Mouse (Mus musculus): ENCODE measurements around the gene Mrps6. TPM values are rescaled to one million over a fixed set of nuclear protein-coding genes. Genes with fewer than 3 reads are reported as not detected.

Gene Mrps6
- polyA plus RNA-seq, 1 experiment from 2014 or later: 72.9 TPM

GRCm38 (mm10) chr16:92036701-92037100 is 21.4 kb upstream of the Mrps6 start:
- no peak overlapping the region for H3K9ac ChIP-seq (ENCODE audit: low read length)
- H3K4me1 ChIP-seq (ENCODE audit: control insufficient read depth, insufficient read depth, low read length): peaks cover 6% of the 10 kb centered on the region; the same call in 1 of the 2 replicates
- H3K27ac ChIP-seq (ENCODE audit: low read length): no peak overlapping the region; the same call in 1 of the 2 replicates
- H3K27me3 ChIP-seq (ENCODE audit: control insufficient read depth, insufficient read depth, low read length): no peaks in the 10 kb centered on the region
- H3K36me3 ChIP-seq (ENCODE audit: control insufficient read depth, insufficient read depth, low read length): no peaks in the 10 kb centered on the region
- no peak overlapping the region for H3K4me2 ChIP-seq (ENCODE audit: low read depth, low read length)
- no peak for ATAC-seq (ENCODE audit: insufficient read depth, low FRiP score)
- no peak overlapping the region for H3K4me3 ChIP-seq (replicated peaks; ENCODE audit: low read length)
- WGBS: 66% methylated on average over 8 of the region's 8 CpGs
- no peaks in the 10 kb centered on the region for H3K9me3 ChIP-seq (replicated peaks; ENCODE audit: control insufficient read depth, low read length)

GRCm38 (mm10) chr16:92037891-92038607 is 20.0 kb upstream of the Mrps6 start:
- no peak for ATAC-seq (ENCODE audit: insufficient read depth, low FRiP score)
- Histone ChIP-seq H3K27me3 (ENCODE audit: control insufficient read depth, insufficient read depth, low read length) (no peaks in the 10 kb centered on the region), H3K27ac (ENCODE audit: low read length) (no peak overlapping the region), H3K4me2 (ENCODE audit: low read depth, low read length) (no peak overlapping the region), H3K9ac (ENCODE audit: low read length) (no peak overlapping the region), H3K36me3 (ENCODE audit: control insufficient read depth, insufficient read depth, low read length) (no peaks in the 10 kb centered on the region), H3K9me3 (replicated peaks; ENCODE audit: control insufficient read depth, low read length) (no peaks in the 10 kb centered on the region), H3K4me1 (ENCODE audit: control insufficient read depth, insufficient read depth, low read length) (peaks cover 6% of the 10 kb centered on the region; the same call in 1 of the 2 replicates), H3K4me3 (replicated peaks; ENCODE audit: low read length) (no peak overlapping the region)
- WGBS: 75% methylated on average over 21 of the region's 21 CpGs

DNA sequence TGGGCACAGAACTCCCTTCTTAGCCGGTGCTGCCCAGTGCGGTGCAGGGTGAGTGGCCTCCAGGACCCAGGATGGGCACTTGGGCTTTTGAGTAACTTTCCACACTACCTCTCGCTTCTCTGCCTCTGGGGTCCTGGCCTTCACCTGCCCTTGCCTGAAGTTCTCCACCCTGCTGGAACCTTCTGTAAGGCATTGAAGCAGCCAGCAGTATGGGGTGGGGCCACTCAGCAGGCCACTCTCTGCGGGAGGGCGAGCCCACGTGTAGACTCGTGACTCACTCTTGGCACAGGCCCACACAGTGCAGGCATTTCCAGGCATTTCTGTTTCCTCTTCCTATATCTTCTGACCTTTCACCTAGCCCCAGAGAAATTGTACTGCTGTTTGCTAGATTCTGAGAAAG is 18.6 kb upstream of the Mrps6 start:
- peak; percentile 64; the same call in 1 of the 2 replicates for ATAC-seq (ENCODE audit: insufficient read depth, low FRiP score)
- Histone ChIP-seq H3K27ac (ENCODE audit: low read length) (no peak overlapping the region), H3K9me3 (replicated peaks; ENCODE audit: control insufficient read depth, low read length) (no peaks in the 10 kb centered on the region), H3K4me3 (replicated peaks; ENCODE audit: low read length) (no peak overlapping the region), H3K4me2 (ENCODE audit: low read depth, low read length) (no peak overlapping the region), H3K4me1 (ENCODE audit: control insufficient read depth, insufficient read depth, low read length) (peaks cover 6% of the 10 kb centered on the region; the same call in 1 of the 2 replicates), H3K9ac (ENCODE audit: low read length) (no peak overlapping the region), H3K27me3 (ENCODE audit: control insufficient read depth, insufficient read depth, low read length) (no peaks in the 10 kb centered on the region), H3K36me3 (ENCODE audit: control insufficient read depth, insufficient read depth, low read length) (no peaks in the 10 kb centered on the region)
- 74% methylated on average over 7 of the region's 7 CpGs for WGBS

GRCm38 (mm10) chr16:92039966-92040365 is 18.1 kb upstream of the Mrps6 start:
- H3K9ac ChIP-seq (ENCODE audit: low read length): no peak overlapping the region
- H3K4me3 ChIP-seq (replicated peaks; ENCODE audit: low read length): no peak overlapping the region
- 91% methylated on average over 11 of the region's 11 CpGs for WGBS
- no peaks in the 10 kb centered on the region for H3K27me3 ChIP-seq (ENCODE audit: control insufficient read depth, insufficient read depth, low read length)
- H3K4me2 ChIP-seq (ENCODE audit: low read depth, low read length): no peak overlapping the region
- no peak for ATAC-seq (ENCODE audit: insufficient read depth, low FRiP score)
- H3K27ac ChIP-seq (ENCODE audit: low read length): no peak overlapping the region
- no peaks in the 10 kb centered on the region for H3K9me3 ChIP-seq (replicated peaks; ENCODE audit: control insufficient read depth, low read length)
- H3K36me3 ChIP-seq (ENCODE audit: control insufficient read depth, insufficient read depth, low read length): no peaks in the 10 kb centered on the region
- peaks cover 6% of the 10 kb centered on the region; the same call in 1 of the 2 replicates for H3K4me1 ChIP-seq (ENCODE audit: control insufficient read depth, insufficient read depth, low read length)

- H3K9me3 ChIP-seq (replicated peaks; ENCODE audit: control insufficient read depth, low read length): peaks cover 7% of the 10 kb centered on the region; the same call in 1 of the 2 replicates
- H3K9ac ChIP-seq (ENCODE audit: low read length): no peak overlapping the region
- no peak for ATAC-seq (ENCODE audit: insufficient read depth, low FRiP score)
- no peaks in the 10 kb centered on the region for H3K27me3 ChIP-seq (ENCODE audit: control insufficient read depth, insufficient read depth, low read length)
- H3K4me3 ChIP-seq (replicated peaks; ENCODE audit: low read length): no peak overlapping the region
- H3K27ac ChIP-seq (ENCODE audit: low read length): no peak overlapping the region
- no peaks in the 10 kb centered on the region for H3K36me3 ChIP-seq (ENCODE audit: control insufficient read depth, insufficient read depth, low read length)
- H3K4me2 ChIP-seq (ENCODE audit: low read depth, low read length): no peak overlapping the region
- WGBS: 71% methylated on average over 7 of the region's 7 CpGs
- no peaks in the 10 kb centered on the region for H3K4me1 ChIP-seq (ENCODE audit: control insufficient read depth, insufficient read depth, low read length)
These were observed 6.2 kb upstream of the Mrps6 start for GRCm38 (mm10) chr16:92051777-92052310.

DNA sequence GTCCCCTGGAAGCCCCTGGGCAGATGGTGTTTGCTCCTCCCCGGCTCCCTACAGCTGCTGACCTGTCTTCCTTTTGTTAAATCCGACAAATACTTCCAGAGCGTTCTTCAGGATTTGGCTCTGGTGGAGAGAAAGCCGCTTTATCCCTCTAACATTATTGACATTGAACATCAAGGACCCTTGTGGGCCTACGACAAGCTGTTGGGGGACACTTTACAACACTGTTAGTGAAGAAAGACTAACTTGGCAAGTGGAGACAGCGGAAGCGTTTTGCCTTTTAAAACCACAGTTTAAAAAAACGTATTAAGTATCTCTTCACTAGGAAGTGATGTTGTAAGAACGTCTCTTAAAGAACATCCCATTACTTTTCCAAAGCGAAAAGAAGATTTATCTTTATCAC is 5.5 kb upstream of the Mrps6 start:
- Histone ChIP-seq H3K9me3 (replicated peaks; ENCODE audit: control insufficient read depth, low read length) (peaks cover 7% of the 10 kb centered on the region; the same call in 1 of the 2 replicates), H3K9ac (ENCODE audit: low read length) (no peak overlapping the region), H3K4me1 (ENCODE audit: control insufficient read depth, insufficient read depth, low read length) (no peaks in the 10 kb centered on the region), H3K4me2 (ENCODE audit: low read depth, low read length) (no peak overlapping the region), H3K4me3 (replicated peaks; ENCODE audit: low read length) (no peak overlapping the region), H3K36me3 (ENCODE audit: control insufficient read depth, insufficient read depth, low read length) (no peaks in the 10 kb centered on the region), H3K27ac (ENCODE audit: low read length) (no peak overlapping the region), H3K27me3 (ENCODE audit: control insufficient read depth, insufficient read depth, low read length) (no peaks in the 10 kb centered on the region)
- WGBS: 69% methylated on average over 10 of the region's 10 CpGs
- ATAC-seq (ENCODE audit: insufficient read depth, low FRiP score): no peak

DNA sequence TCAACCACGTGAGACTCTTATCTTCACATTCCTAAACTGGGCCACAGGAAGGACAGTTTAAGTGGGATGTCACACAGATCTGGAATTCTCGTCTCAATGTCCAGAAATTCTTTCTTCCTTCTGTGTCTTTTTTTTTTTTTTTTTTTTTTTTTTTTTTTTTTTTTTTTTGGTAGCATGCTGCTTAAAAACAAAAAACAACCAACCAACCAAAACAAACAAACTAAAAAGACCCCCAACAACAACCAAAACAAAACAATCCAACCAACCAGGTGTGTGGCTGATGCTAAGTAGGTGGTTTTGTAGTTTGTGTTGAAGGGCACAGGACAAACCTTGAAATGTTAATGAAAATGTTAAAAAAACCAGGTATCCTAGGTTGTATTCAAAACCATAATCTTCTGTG is 1.4 kb upstream of the Mrps6 start:
- H3K4me3 ChIP-seq (replicated peaks; ENCODE audit: low read length): no peak overlapping the region
- ATAC-seq (ENCODE audit: insufficient read depth, low FRiP score): no peak
- WGBS: 41% methylated on average over 2 of the region's 2 CpGs

DNA sequence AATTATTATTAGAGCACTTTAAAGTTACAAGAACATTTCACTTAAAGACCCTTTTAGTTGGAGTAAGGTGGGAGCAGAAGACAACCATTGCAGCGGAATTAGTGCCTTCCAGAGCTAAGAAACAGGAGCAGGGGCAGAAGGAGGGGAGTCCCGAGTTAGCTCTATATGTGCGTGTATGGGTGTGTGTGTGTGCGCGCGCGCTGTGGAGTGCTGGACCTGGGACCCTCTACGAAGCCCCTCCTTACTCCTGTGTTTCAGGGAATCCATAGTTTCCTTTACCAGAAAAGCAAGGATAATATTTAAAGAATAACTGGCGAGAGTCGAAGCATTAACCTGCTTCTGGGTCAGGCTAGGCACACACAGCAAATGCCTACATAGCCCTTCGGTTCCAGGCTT is 616 bp upstream of the Mrps6 start:
- ATAC-seq (ENCODE audit: insufficient read depth, low FRiP score): peak; percentile 25; the same call in 1 of the 2 replicates
- peak overlapping the region; percentile 94 for H3K4me2 ChIP-seq (ENCODE audit: low read depth, low read length)
- H3K4me3 ChIP-seq (replicated peaks; ENCODE audit: low read length): peak overlapping the region; percentile 90
- H3K9me3 ChIP-seq (replicated peaks; ENCODE audit: control insufficient read depth, low read length): peaks cover 7% of the 10 kb centered on the region; the same call in 1 of the 2 replicates
- WGBS: 2% methylated on average over 11 of the region's 11 CpGs
- H3K27me3 ChIP-seq (ENCODE audit: control insufficient read depth, insufficient read depth, low read length): no peaks in the 10 kb centered on the region
- peak overlapping the region; percentile 86 for H3K27ac ChIP-seq (ENCODE audit: low read length)
- H3K36me3 ChIP-seq (ENCODE audit: control insufficient read depth, insufficient read depth, low read length): no peaks in the 10 kb centered on the region
- peaks cover 10% of the 10 kb centered on the region for H3K4me1 ChIP-seq (ENCODE audit: control insufficient read depth, insufficient read depth, low read length)
- H3K9ac ChIP-seq (ENCODE audit: low read length): peak overlapping the region; percentile 89

More for the DNA sequence above, 1.4 kb upstream of the Mrps6 start:
- no peak overlapping the region for H3K9ac ChIP-seq (ENCODE audit: low read length)
- H3K4me1 ChIP-seq (ENCODE audit: control insufficient read depth, insufficient read depth, low read length): peaks cover 10% of the 10 kb centered on the region
- H3K36me3 ChIP-seq (ENCODE audit: control insufficient read depth, insufficient read depth, low read length): no peaks in the 10 kb centered on the region
- H3K9me3 ChIP-seq (replicated peaks; ENCODE audit: control insufficient read depth, low read length): peaks cover 7% of the 10 kb centered on the region; the same call in 1 of the 2 replicates
- H3K27me3 ChIP-seq (ENCODE audit: control insufficient read depth, insufficient read depth, low read length): no peaks in the 10 kb centered on the region
- H3K4me2 ChIP-seq (ENCODE audit: low read depth, low read length): no peak overlapping the region
- no peak overlapping the region for H3K27ac ChIP-seq (ENCODE audit: low read length)
